Mouse (Mus musculus): ENCODE measurements at regions not wholly inside any gene's neighbourhood (a gene's known extent, or its start where the extent isn't known, plus 50 kb on each side); places are given as distances from the start of the nearest gene placed in this dataset.

- no peak for DNase-seq (ENCODE audit: low spot score in 2 of 2)
Observed at GRCm38 (mm10) chrX:12837821-12838220, 75.9 kb upstream of the Med14 start.

GRCm38 (mm10) chrX:12834681-12835080 is 72.8 kb upstream of the Med14 start:
- no peak for DNase-seq (ENCODE audit: low spot score in 2 of 2)

GRCm38 (mm10) chrX:12832709-12833108 is 70.8 kb upstream of the Med14 start:
- DNase-seq (ENCODE audit: low spot score in 2 of 2): no peak

GRCm38 (mm10) chrX:12829165-12829564 is 67.3 kb upstream of the Med14 start:
- no peak for DNase-seq (ENCODE audit: low spot score in 2 of 2)

- DNase-seq (ENCODE audit: low spot score in 2 of 2): no peak
Observed at GRCm38 (mm10) chrX:12827299-12827872, 65.5 kb upstream of the Med14 start.

- no peak for DNase-seq (ENCODE audit: low spot score in 2 of 2)
Observed at GRCm38 (mm10) chrX:12826646-12827045, 64.8 kb upstream of the Med14 start.

- no peak for DNase-seq (ENCODE audit: low spot score in 2 of 2)
Observed at GRCm38 (mm10) chrX:12825262-12825661, 63.4 kb upstream of the Med14 start.

- DNase-seq (ENCODE audit: low spot score in 2 of 2): no peak
Observed at GRCm38 (mm10) chrX:12824497-12824896, 62.6 kb upstream of the Med14 start.

GRCm38 (mm10) chrX:12822777-12823176 is 60.9 kb upstream of the Med14 start:
- DNase-seq (ENCODE audit: low spot score in 2 of 2): no peak

- no peak for DNase-seq (ENCODE audit: low spot score in 2 of 2)
Observed at GRCm38 (mm10) chrX:12813083-12813660, 51.3 kb upstream of the Med14 start.

Data from frontal cortex, postnatal 25 days (tissue).